Mouse (Mus musculus): ENCODE measurements around the gene Ppcdc.

DNA sequence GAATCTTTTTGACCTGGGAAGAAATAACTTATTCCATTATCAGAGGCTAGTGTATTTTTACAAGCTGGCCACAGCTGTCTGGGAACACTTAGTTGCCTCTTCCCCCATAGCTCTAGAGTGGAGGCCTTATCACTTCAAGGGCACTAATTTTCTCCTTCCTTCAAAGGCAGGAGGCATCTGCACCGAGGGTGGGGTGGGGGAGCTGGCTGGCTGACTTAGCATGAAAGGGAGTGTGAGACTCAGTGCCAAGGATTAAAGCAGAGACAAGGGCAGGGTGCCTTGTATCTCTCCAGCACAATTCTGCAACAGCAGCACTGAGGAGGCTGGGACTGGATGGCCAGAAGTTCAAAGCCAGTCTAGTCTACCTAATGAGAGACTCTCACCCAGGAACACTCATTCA lies 50.8 kb downstream of the Ppcdc start:
- TF ChIP-seq MXI1 (IDR thresholded peaks at IDR 0.05; ENCODE audit: low read depth, low read length) (no peak), CHD1 (IDR thresholded peaks at IDR 0.05; ENCODE audit: low read depth, low read length) (no peak), CHD2 (IDR thresholded peaks at IDR 0.05; ENCODE audit: low read length) (no peak), RCOR1 (conservative IDR thresholded peaks at IDR 0.05; ENCODE audit: low read depth, low read length) (no peak), POLR2A (IDR thresholded peaks at IDR 0.05; ENCODE audit: low read depth, low read length) (no peak), CTCF (conservative IDR thresholded peaks at IDR 0.05 in 1 of 2, IDR thresholded peaks at IDR 0.05 in 1 of 2; ENCODE audit: low read depth in 2 of 2, low read length in 2 of 2) (no peak), TCF12 (IDR thresholded peaks at IDR 0.05; ENCODE audit: low read depth, low read length) (no peak), MAX (IDR thresholded peaks at IDR 0.05; ENCODE audit: low read length) (no peak)
